Mouse (Mus musculus) embryonic facial prominence, embryonic 12.5 days (tissue): ENCODE measurements at regions not wholly inside any gene's neighbourhood (a gene's known extent, or its start where the extent isn't known, plus 50 kb on each side); places are given as distances from the start of the nearest gene placed in this dataset.

Source experiments
- ATAC-seq: fragments of 200-750 bp; cut with Nextera tagmentation; 2 replicates; pipeline ENCODE4 v1.8.0; 2017; ENCODE audit not compliant: insufficient number of reproducible peaks, insufficient read depth, low FRiP score, low TSS enrichment
- H3K27ac ChIP-seq: fragments of 300-500 bp; sonication (generic); 2 replicates; pipeline ENCODE4 v1.5.1; 2016; ENCODE audit warnings: mild to moderate bottlenecking
- H3K27me3 ChIP-seq: fragments of 300-500 bp; sonication (generic); 2 replicates; pipeline ENCODE4 v1.6.1; 2016; ENCODE audit warnings: mild to moderate bottlenecking, moderate library complexity
- H3K36me3 ChIP-seq: fragments of 300-500 bp; sonication (generic); 2 replicates; pipeline ENCODE4 v1.6.1; 2016; ENCODE audit warnings: mild to moderate bottlenecking
- H3K4me1 ChIP-seq: fragments of 300-500 bp; sonication (generic); 2 replicates; pipeline ENCODE4 v1.6.1; 2016
- H3K4me2 ChIP-seq: fragments of 300-500 bp; sonication (generic); replicated peaks from 2 replicates; pipeline ENCODE4 v1.6.1; 2016; ENCODE audit warnings: mild to moderate bottlenecking, moderate library complexity
- H3K4me3 ChIP-seq: fragments of 300-500 bp; sonication (generic); 2 replicates; pipeline ENCODE4 v1.5.1; 2016; ENCODE audit warnings: mild to moderate bottlenecking
- H3K9ac ChIP-seq: fragments of 300-500 bp; sonication (generic); 2 replicates; pipeline ENCODE4 v1.6.1; 2016; ENCODE audit warnings: mild to moderate bottlenecking, moderate library complexity
- H3K9me3 ChIP-seq: fragments of 300-500 bp; sonication (generic); 2 replicates; pipeline ENCODE4 v1.6.1; 2016; ENCODE audit warnings: mild to moderate bottlenecking, moderate library complexity
- WGBS: fragments of 180-500 bp; shearing (Covaris S2); methylation state at CpG from one replicate; pipeline ENCODE4 v1.1.7; 2016; 5-methylcytosine and 5-hydroxymethylcytosine counted together

GRCm38 (mm10) chr13:80000214-80000613 lies 883.0 kb upstream of the Arrdc3 start:
- no peaks in the 10 kb centered on the region for H3K9me3 ChIP-seq
- no peaks in the 10 kb centered on the region for H3K36me3 ChIP-seq
- no peak overlapping the region for H3K4me3 ChIP-seq
- ATAC-seq, result no peak
- 47% methylated on average over 6 of the region's 6 CpGs for WGBS
- H3K27me3 ChIP-seq, result no peaks in the 10 kb centered on the region
- no peaks in the 10 kb centered on the region; the same call in 1 of the 2 replicates for H3K4me1 ChIP-seq
- no peak overlapping the region for H3K9ac ChIP-seq
- no peak overlapping the region for H3K27ac ChIP-seq
- H3K4me2 ChIP-seq, result no peak overlapping the region

DNA sequence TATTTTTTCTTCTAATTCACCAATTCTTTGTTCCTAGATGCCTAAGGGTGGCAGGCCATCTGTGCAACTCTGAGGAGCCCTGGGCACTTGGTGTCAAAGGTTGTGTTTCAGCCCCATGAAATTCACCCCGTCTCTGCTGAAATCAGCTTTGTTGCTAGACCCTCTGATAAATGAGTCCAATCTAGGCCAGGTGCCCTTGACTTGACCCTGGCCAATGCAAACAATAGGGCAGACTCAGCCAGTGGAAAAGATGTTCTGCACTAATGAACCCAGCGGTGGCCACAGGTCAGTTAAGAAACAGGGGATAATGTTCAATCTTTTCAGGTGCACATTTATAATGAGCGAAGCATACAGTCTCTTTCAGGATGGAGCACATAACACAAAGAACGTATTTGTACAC lies 882.5 kb upstream of the Arrdc3 start:
- H3K4me3 ChIP-seq, result no peak overlapping the region
- no peaks in the 10 kb centered on the region; the same call in 1 of the 2 replicates for H3K4me1 ChIP-seq
- 29% methylated on average over 4 of the region's 4 CpGs for WGBS
- no peak overlapping the region for H3K27ac ChIP-seq
- H3K27me3 ChIP-seq, result no peaks in the 10 kb centered on the region
- H3K36me3 ChIP-seq, result no peaks in the 10 kb centered on the region
- H3K9me3 ChIP-seq, result no peaks in the 10 kb centered on the region
- H3K4me2 ChIP-seq, result no peak overlapping the region
- H3K9ac ChIP-seq, result no peak overlapping the region
- peak; percentile 74; the same call in 1 of the 2 replicates for ATAC-seq
